Mouse (Mus musculus): Measurements from ENCODE around the gene Vmn1r52.
"Not testable (repeated sequence)": the region's sequence is repeated elsewhere in the genome, so short reads cannot be mapped to it uniquely, and the experiment has no call there.

Gene Vmn1r52

GRCm38 (mm10) chr6:90174508-90174907 is at the start of gene Vmn1r52:
TSS of gene Vmn1r52 (plus strand) at chr6:90174808.
- DNase-seq: no peak

- no peak for DNase-seq
Measured at GRCm38 (mm10) chr6:90160139-90160538, 14.5 kb upstream of the Vmn1r52 start.

GRCm38 (mm10) chr6:90202493-90202892 is 27.9 kb downstream of the Vmn1r52 start, which contains the start of gene V1ra8:
TSS of gene V1ra8 (plus strand) at chr6:90202793.
- not testable (repeated sequence) for DNase-seq

GRCm38 (mm10) chr6:90224338-90224737 is 49.7 kb downstream of the Vmn1r52 start, which contains the start of gene Vmn1r53:
TSS of gene Vmn1r53 (minus strand) at chr6:90224438.
- no peak for DNase-seq

Data from kidney, postnatal 14 days (tissue).